In genomic region chr11:57553015-57553780, GRCm38 (mm10) we compare ENCODE assay signal across 14 mouse cellular contexts. TPM values are rescaled to one million over a fixed set of nuclear protein-coding genes. Genes with fewer than 3 reads are reported as not detected.
DNase-seq lines count a peak whose midpoint lies in the region; ATAC-seq and TF ChIP-seq lines count a peak whose summit lies in the region.
"Had no signal": no experiment of that assay in that cellular context is flagged by ENCODE, and none has a peak within 500 bp of the region (broad histone marks: within the 10 kb centered on the region; RNA-seq: fewer than 3 reads in every experiment).

No protein-coding gene starts in this region.

- H3K27me3 ChIP-seq in ES-Bruce4 (ENCODE audit: control insufficient read depth, insufficient read depth, low read length, poor library complexity, severe bottlenecking) = no peaks in the 10 kb centered on the region
- H3K27me3 ChIP-seq in forebrain, embryonic 11.5 days (ENCODE audit: control insufficient read depth, insufficient read depth, low read length) = no peaks in the 10 kb centered on the region; the same call in 1 of the 2 replicates
- H3K27me3 ChIP-seq in hindbrain, embryonic 13.5 days = no peaks in the 10 kb centered on the region
- no peaks in the 10 kb centered on the region for H3K27me3 ChIP-seq in midbrain, embryonic 15.5 days (replicated peaks)
- H3K27me3 ChIP-seq in heart, embryonic 11.5 days (ENCODE audit: control insufficient read depth, insufficient read depth, low read length) = no peaks in the 10 kb centered on the region

- no peak overlapping the region for H3K4me3 ChIP-seq in ES-Bruce4 (ENCODE audit: low read depth, low read length)
- no peak overlapping the region for H3K4me3 ChIP-seq in forebrain, embryonic 11.5 days (ENCODE audit: low read depth, low read length)
- H3K4me3 ChIP-seq in hindbrain, embryonic 13.5 days = no peak overlapping the region
- no peak overlapping the region for H3K4me3 ChIP-seq in midbrain, embryonic 15.5 days
- no peak overlapping the region for H3K4me3 ChIP-seq in heart, embryonic 11.5 days (ENCODE audit: low read depth, low read length)

- H3K9ac ChIP-seq in ES-Bruce4 (ENCODE audit: low read depth, poor library complexity, severe bottlenecking) = peak overlapping the region; percentile 8; the same call in 1 of the 2 replicates
- peak overlapping the region; percentile 35; the same call in 1 of the 2 replicates for H3K9ac ChIP-seq in forebrain, embryonic 11.5 days (ENCODE audit: low read length)
- H3K9ac ChIP-seq in hindbrain, embryonic 13.5 days = 0 out of 2 replicates have a peak overlapping the region, but pooled peaks have one; percentile 19
- H3K9ac ChIP-seq in midbrain, embryonic 15.5 days = no peak overlapping the region
- H3K9ac ChIP-seq in heart, embryonic 11.5 days (ENCODE audit: low read depth, low read length) = no peak overlapping the region
- H3K9ac ChIP-seq: liver, embryonic 14.5 days had no signal

- WGBS in forebrain, embryonic 11.5 days = 16% methylated on average over 9 of the region's 9 CpGs
- 19% methylated on average over 9 of the region's 9 CpGs for WGBS in hindbrain, embryonic 13.5 days
- 9% methylated on average over 9 of the region's 9 CpGs for WGBS in midbrain, embryonic 15.5 days
- 61% methylated on average over 9 of the region's 9 CpGs for WGBS in heart, embryonic 11.5 days (ENCODE audit: insufficient replicate concordance)

- no peaks in the 10 kb centered on the region for H3K36me3 ChIP-seq in ES-Bruce4 (ENCODE audit: control insufficient read depth, insufficient read depth, low read length, poor library complexity, severe bottlenecking)
- no peaks in the 10 kb centered on the region for H3K36me3 ChIP-seq in forebrain, embryonic 11.5 days (ENCODE audit: control insufficient read depth, insufficient read depth, low read length)
- no peaks in the 10 kb centered on the region for H3K36me3 ChIP-seq in hindbrain, embryonic 13.5 days
- no peaks in the 10 kb centered on the region for H3K36me3 ChIP-seq in midbrain, embryonic 15.5 days (replicated peaks)
- H3K36me3 ChIP-seq in heart, embryonic 11.5 days (ENCODE audit: control insufficient read depth, insufficient read depth, low read length) = no peaks in the 10 kb centered on the region

- peaks cover 8% of the 10 kb centered on the region for H3K9me3 ChIP-seq in ES-Bruce4 (replicated peaks; ENCODE audit: control insufficient read depth, insufficient read depth, low read length, poor library complexity, severe bottlenecking)
- no peaks in the 10 kb centered on the region for H3K9me3 ChIP-seq in forebrain, embryonic 11.5 days (ENCODE audit: control insufficient read depth, low read length)
- H3K9me3 ChIP-seq in hindbrain, embryonic 13.5 days = no peaks in the 10 kb centered on the region
- no peaks in the 10 kb centered on the region for H3K9me3 ChIP-seq in midbrain, embryonic 15.5 days
- H3K9me3 ChIP-seq in heart, embryonic 11.5 days (replicated peaks; ENCODE audit: control insufficient read depth, low read length) = no peaks in the 10 kb centered on the region

- peak overlapping the region; percentile 11; the same call in 1 of the 2 replicates for H3K4me2 ChIP-seq in forebrain, embryonic 11.5 days (ENCODE audit: low read depth, low read length, severe bottlenecking)
- no peak overlapping the region for H3K4me2 ChIP-seq in hindbrain, embryonic 13.5 days
- H3K4me2 ChIP-seq in midbrain, embryonic 15.5 days = no peak overlapping the region
- no peak overlapping the region for H3K4me2 ChIP-seq in heart, embryonic 11.5 days

- peak; percentile 87 for ATAC-seq in forebrain, embryonic 11.5 days (replicated peaks; ENCODE audit: low FRiP score)
- ATAC-seq in hindbrain, embryonic 13.5 days (ENCODE audit: low FRiP score) = peak; percentile 66; the same call in 1 of the 2 replicates
- ATAC-seq in midbrain, embryonic 15.5 days (replicated peaks) = peak; percentile 82
- ATAC-seq in heart, embryonic 11.5 days (replicated peaks; ENCODE audit: insufficient number of reproducible peaks, low FRiP score, low TSS enrichment) = no peak

- peak; percentile 87 for TF ChIP-seq EP300 in ES-Bruce4 (IDR thresholded peaks at IDR 0.05; ENCODE audit: insufficient read depth, low read depth, low read length)

- H3K4me1 ChIP-seq in ES-Bruce4 (ENCODE audit: control insufficient read depth, insufficient read depth, low read length) = peaks cover 10% of the 10 kb centered on the region
- H3K4me1 ChIP-seq in forebrain, embryonic 11.5 days (replicated peaks; ENCODE audit: control insufficient read depth, insufficient read depth, low read length) = peaks cover 15% of the 10 kb centered on the region
- peaks cover 28% of the 10 kb centered on the region for H3K4me1 ChIP-seq in hindbrain, embryonic 13.5 days (replicated peaks)
- H3K4me1 ChIP-seq in midbrain, embryonic 15.5 days = peaks cover 28% of the 10 kb centered on the region
- H3K4me1 ChIP-seq in heart, embryonic 11.5 days (ENCODE audit: control insufficient read depth, insufficient read depth, low read length) = no peaks in the 10 kb centered on the region

- peak; percentile 68 for DNase-seq in forebrain, embryonic 11.5 days (ENCODE audit: low spot score)
- no peak for DNase-seq in ovary, postnatal 14 days (ENCODE audit: low spot score)
- DNase-seq in spleen, postnatal 14 days (ENCODE audit: low spot score in 2 of 2) = no peak
- no peak for DNase-seq in urinary bladder, adult 2 months (ENCODE audit: low spot score)
- DNase-seq: cerebellum, adult 18-20 months; gastrocnemius, postnatal 25 days; lung, postnatal 36 days; thymus, postnatal 25 days had no signal

- peak overlapping the region; percentile 94 for H3K27ac ChIP-seq in ES-Bruce4 (ENCODE audit: insufficient read depth, low read length)
- H3K27ac ChIP-seq in forebrain, embryonic 11.5 days (ENCODE audit: low read depth, low read length) = peak overlapping the region; percentile 68
- 0 out of 2 replicates have a peak overlapping the region, but pooled peaks have one; percentile 48 for H3K27ac ChIP-seq in hindbrain, embryonic 13.5 days
- H3K27ac ChIP-seq in midbrain, embryonic 15.5 days = peak overlapping the region; percentile 74
- no peak overlapping the region for H3K27ac ChIP-seq in heart, embryonic 11.5 days (ENCODE audit: low read depth, low read length)
- H3K27ac ChIP-seq: kidney, postnatal 0 days; liver, embryonic 14.5 days had no signal

- no peak for TF ChIP-seq CTCF in ES-Bruce4 (IDR thresholded peaks at IDR 0.05; ENCODE audit: low read depth, low read length)

- no peak for TF ChIP-seq POLR2A in ES-Bruce4 (IDR thresholded peaks at IDR 0.05; ENCODE audit: insufficient read depth, low read length)

RNA-seq across cellular contexts. Expression of gene Mfap3, which starts 34.7 kb away (rescaled TPM):
- polyA plus RNA-seq in ES-Bruce4 (2011; ENCODE audit: insufficient read depth, insufficient read length, low read depth, missing spikeins) = 63.0 and 73.5 TPM in 2 replicates
- polyA plus RNA-seq in forebrain, embryonic 11.5 days (2014; fragmentation: Nextera tagmentation; extraction: Ambion mirVana) = 54.9 and 56.6 TPM in 2 replicates
- polyA plus RNA-seq in hindbrain, embryonic 13.5 days (2015; fragmentation: Nextera tagmentation; extraction: Ambion mirVana) = 62.7 and 66.8 TPM in 2 replicates
- 57.5 and 64.8 TPM in 2 replicates for polyA plus RNA-seq in midbrain, embryonic 15.5 days (2015; fragmentation: Nextera tagmentation; extraction: Ambion mirVana)
- polyA plus RNA-seq in heart, embryonic 11.5 days (2014; fragmentation: Nextera tagmentation; extraction: Ambion mirVana) = 32.7 and 37.9 TPM in 2 replicates
- 20.7 and 21.0 TPM in 2 replicates for polyA plus RNA-seq in urinary bladder, adult 2 months (2012; rRNA removed)

RNA-seq across cellular contexts. Expression of gene Fam114a2, which starts 34.8 kb away (rescaled TPM):
- polyA plus RNA-seq in ES-Bruce4 (2011; ENCODE audit: insufficient read depth, insufficient read length, low read depth, missing spikeins) = 84.7 and 95.2 TPM in 2 replicates
- 50.8 and 54.5 TPM in 2 replicates for polyA plus RNA-seq in forebrain, embryonic 11.5 days (2014; fragmentation: Nextera tagmentation; extraction: Ambion mirVana)
- polyA plus RNA-seq in hindbrain, embryonic 13.5 days (2015; fragmentation: Nextera tagmentation; extraction: Ambion mirVana) = 92.7 and 94.9 TPM in 2 replicates
- polyA plus RNA-seq in midbrain, embryonic 15.5 days (2015; fragmentation: Nextera tagmentation; extraction: Ambion mirVana) = 93.0 and 94.3 TPM in 2 replicates
- polyA plus RNA-seq in heart, embryonic 11.5 days (2014; fragmentation: Nextera tagmentation; extraction: Ambion mirVana) = 49.4 and 50.4 TPM in 2 replicates
- polyA plus RNA-seq in urinary bladder, adult 2 months (2012; rRNA removed) = 51.1 and 58.6 TPM in 2 replicates

Comparison
In these comparisons a context has a peak if more than half of its experiments do, and no peak if none do; other contexts are left out.
1. H3K9ac ChIP-seq: peak in ES-Bruce4 (single experiment), forebrain, embryonic 11.5 days (single experiment) and hindbrain, embryonic 13.5 days (single experiment); none in midbrain, embryonic 15.5 days (single experiment) and heart, embryonic 11.5 days (single experiment).